Mouse (Mus musculus) T-cell, adult 2 months (primary cell): ENCODE measurements around the gene Hoxa10.
A peak's percentile ranks its signal among the peaks of the same experiment; 100 is the strongest.

Source experiments
- DNase-seq: peaks from one replicate; pipeline ENCODE4 v3.0.0; 2022; ENCODE audit warnings: low spot score

Hoxa10 gene

GRCm38 (mm10) chr6:52240389-52241000, at the start of gene Hoxa10:
Gene Hoxa10, minus strand, starts transcription at chr6:52240854.
- peak; percentile 76 for DNase-seq

DNA sequence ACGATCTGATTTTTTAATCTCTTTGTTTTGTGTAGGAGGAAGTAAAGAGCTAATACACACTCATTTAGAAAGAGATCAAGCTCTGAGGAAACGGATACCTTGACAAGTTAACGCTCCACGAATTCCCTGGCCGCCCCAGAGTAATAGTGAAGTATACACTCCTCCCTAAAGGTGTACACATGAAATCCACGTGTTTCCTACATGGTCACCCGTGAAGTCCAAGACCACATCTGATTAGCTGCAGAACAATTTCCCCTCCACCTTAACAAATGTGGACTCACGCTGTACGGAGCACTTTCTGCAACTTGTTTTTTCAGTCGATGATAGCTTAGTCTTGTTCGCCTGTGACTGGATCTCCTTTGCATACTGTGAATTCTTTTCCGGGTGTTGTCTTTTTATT, 49.5 kb upstream of the Hoxa10 start:
- no peak for DNase-seq

GRCm38 (mm10) chr6:52283896-52284295, 43.2 kb upstream of the Hoxa10 start:
- no peak for DNase-seq

- no peak for DNase-seq
These were observed 40.4 kb upstream of the Hoxa10 start for GRCm38 (mm10) chr6:52281084-52281483.

DNA sequence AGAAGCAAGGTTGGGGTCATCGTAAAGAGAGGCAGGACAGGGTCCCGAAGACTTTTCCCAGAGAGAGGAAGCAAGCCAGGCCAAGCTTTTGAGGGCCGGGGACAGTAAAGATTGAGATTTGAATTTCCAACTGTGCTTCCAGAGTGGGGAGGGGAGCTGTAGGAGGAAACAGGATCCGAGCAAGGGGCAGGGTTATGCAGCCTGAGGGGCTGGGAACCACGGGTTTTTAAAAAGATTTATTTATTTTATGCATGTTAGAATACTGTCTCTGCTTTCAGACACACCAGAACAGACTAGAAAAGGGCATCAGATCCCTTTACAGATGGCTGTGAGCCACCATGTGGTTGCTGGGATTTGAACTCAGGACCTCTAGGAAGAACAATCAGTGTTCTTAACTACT, 36.3 kb upstream of the Hoxa10 start:
- no peak for DNase-seq

- no peak for DNase-seq
These were observed 35.7 kb upstream of the Hoxa10 start for GRCm38 (mm10) chr6:52276382-52276781.

- DNase-seq: no peak
These were observed 35.1 kb upstream of the Hoxa10 start for GRCm38 (mm10) chr6:52275563-52276280.

- DNase-seq: no peak
These were observed 33.9 kb upstream of the Hoxa10 start for GRCm38 (mm10) chr6:52274576-52274975.

GRCm38 (mm10) chr6:52273656-52274280, 33.1 kb upstream of the Hoxa10 start:
- no peak for DNase-seq

DNA sequence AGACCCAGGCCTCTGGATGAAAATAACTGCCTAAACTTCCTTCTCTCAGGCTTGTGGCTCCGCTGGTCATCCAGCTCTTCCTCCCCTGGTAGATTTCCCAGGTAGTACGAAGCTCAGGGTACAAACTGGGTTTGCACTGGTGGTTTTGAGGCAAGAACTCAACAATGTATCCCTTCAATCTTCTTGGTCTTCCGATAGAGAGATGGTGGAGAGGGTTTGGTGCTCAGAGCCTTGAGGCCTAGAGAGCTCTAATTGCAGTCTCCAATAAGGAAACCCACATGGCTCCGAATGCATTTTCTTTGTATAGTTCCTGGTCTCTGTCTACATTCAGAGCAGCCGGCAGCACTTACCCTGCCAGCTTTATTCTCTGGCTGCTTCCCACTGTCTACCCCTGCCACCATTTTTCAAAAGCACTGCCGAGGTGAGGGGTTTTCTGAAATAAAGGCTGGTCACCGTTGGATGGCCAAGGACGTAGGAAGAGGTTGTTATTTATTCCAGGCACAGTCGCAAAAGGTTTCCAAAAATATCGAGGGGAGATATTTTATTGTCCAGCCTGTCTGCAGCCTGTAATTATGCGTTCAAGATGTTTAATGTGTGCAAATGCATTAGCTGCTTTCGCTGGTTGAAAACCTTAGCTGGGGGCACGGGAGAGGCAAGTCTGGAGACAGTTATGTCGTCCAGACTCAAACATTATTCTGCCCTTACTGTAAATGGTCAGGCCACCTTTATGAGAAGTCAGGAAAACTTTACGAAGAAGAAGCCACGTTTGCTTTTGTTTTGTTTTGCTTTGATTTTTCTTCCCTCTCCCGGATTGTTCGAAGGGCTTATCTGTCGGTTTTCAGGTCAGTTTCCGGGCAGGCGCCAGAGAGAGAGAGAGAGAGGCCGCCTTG, 32.4 kb upstream of the Hoxa10 start:
- DNase-seq: no peak

DNA sequence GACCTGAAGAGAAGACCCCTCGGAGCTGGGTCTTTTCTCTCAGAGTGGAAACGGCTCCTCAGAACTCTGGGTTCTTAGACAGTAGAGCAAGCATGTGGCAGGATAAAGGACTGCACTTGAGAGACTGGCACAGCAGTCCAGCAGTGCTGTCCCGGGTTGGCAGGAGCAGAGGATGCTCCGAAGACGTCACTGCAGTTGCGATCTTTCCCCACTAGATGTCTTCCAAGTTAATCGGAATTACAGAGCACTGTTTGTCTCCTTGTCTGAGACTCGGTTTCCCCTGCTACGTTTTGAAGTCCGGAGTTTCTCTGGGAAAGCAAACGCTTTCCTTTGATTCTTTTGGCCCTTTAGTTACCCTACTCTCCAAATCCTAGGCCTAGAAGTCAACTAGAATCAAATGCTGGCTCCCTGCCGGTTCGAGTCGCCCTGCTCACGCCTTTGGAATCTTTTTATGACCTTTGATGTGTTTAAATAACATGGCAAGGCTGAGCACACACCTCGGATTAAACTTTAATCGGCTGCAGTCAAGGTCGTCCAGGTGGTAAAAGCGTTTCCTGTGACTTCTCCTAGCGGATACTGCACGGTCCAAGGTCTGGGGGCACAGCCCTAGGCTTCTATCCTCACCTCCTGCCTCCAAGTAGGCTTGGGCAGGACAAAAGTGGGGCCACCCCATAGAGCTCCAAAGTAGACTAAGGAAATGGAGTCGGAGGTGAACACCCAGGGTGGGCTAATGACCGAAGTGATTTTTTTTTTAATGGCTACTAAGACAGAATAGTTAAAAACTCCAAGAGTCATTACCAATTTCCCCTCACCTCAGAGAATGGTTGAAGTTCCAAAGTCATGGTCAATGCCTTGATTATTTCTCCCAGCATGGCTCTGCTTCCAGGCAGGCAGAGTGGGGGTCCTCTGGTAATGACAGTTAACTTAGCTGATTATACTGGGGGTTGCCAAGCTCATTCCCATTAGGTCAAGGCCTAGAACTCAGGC, 30.1 kb upstream of the Hoxa10 start:
- DNase-seq: no peak

DNA sequence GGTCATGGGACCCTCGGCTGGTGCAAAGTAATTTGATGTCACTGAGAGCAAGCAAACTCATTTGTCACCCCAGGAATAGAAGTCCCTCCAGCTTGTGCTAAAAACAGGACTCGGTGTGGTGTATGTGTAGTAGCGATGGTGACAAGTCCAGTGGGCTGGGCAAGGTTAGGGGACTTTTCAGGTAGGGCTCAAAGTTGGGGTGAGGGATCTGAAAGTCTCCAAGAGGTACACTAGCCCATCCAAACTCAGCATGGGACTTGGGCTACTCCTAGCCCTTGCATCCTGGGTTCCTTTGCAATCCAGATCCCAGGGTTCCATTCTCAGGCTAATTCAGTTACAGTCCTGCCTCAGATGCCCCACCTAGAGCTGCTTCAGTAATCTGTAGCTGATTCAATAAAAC, 28.1 kb upstream of the Hoxa10 start:
- no peak for DNase-seq

GRCm38 (mm10) chr6:52268341-52268740, 27.7 kb upstream of the Hoxa10 start:
- no peak for DNase-seq

DNA sequence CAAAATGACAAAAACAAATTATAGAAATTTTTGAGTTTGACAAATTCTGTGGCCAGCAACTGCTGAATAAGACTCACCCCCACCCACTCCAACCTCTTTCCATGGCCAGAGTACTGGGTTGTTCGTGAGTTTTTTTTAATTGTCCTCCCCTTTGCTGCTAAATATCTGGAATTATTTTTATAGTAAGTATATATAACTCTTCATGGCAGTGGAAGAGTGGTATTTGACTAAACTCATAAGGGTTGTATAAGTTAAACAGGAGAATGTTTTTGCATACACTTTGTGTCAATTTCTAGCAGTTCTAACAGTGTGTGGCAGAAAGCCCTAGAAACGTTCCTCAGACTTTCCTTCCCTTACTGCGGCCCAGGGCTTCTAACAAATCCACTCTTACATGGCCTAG, 27.0 kb upstream of the Hoxa10 start:
- DNase-seq: no peak

DNA sequence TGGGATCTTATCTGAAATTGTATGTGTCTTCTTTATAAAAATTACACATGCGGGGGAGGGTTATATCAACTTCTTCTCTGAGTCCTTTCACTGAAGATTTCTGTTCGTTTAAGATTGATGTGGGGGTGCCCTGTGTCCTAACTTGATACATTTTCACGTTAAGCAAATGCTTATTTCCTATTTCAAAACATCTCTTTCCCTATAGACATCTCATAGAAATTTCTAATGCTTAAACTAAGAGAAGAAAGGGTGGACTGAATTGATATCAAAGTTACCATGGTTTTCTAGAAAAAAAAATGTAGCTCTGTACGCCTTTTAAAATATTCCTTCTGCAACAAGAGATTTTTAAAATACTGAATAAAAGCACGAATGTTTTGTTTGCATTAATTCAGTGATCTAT, 26.6 kb upstream of the Hoxa10 start:
- DNase-seq: no peak

- no peak for DNase-seq
These were observed 26.0 kb upstream of the Hoxa10 start for GRCm38 (mm10) chr6:52266666-52266985.

- no peak for DNase-seq
These were observed 25.4 kb upstream of the Hoxa10 start for GRCm38 (mm10) chr6:52265913-52266665.

GRCm38 (mm10) chr6:52265306-52265912, 24.8 kb upstream of the Hoxa10 start:
- DNase-seq: no peak

DNA sequence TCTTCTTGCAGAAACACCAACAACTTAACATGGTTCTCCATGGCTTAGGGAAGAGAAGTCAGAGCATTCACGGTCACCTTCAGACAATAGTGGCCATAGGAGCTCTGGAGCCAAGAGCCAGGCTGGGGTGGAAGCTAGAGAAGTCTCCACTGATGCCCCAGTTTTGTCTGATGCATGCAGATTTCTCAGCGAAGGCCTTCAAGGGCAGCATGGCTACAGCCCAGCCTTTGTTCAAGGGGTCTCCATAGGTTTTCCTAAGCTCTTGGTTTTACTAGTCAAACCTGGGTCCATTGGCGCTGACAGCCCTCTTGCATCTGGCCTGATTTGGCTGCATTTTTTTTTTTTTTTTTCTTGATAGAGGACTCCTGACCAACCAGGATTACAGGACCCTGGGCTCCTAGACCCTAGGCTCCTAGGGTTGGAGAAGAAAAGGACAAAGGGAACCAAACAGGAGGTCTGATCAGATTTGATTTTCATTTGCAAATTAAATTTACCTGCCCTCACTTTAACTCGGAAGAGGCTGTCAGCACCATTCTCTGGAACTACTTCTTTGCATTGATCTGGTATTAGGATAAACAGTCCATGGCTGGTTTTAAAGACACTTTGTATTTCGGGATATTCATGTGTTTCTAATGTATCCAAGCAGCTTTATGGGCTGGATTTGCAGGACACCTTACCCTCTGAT, 23.6 kb upstream of the Hoxa10 start:
- DNase-seq: no peak

DNA sequence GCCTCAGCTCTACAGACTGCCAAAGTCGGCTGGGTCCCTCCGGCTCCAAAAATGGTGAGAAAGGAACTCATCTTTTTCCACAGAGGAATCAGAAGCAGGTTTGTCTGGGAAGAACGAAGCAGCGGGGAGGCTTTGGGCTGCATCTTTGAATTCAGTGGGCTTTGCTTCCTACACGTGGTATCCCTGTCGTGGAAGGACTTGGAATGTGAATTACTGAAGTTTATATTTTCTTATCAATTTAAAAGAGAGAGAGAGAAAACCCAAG, 22.6 kb upstream of the Hoxa10 start:
- no peak for DNase-seq
